Mouse (Mus musculus) olfactory bulb, adult 2 months (tissue): ENCODE results near the gene Wdr62.

Source experiments
- CTCF ChIP-seq: fragments of 200-500 bp; IDR thresholded peaks from 2 replicates; pipeline ENCODE4 v1.5.1; 2012; ENCODE audit warnings: low read depth, mild to moderate bottlenecking, low read length, moderate library complexity; ENCODE audit not compliant: insufficient read depth
- POLR2A ChIP-seq: fragments of 200-500 bp; IDR thresholded peaks from 2 replicates; pipeline ENCODE4 v1.6.1; 2012; ENCODE audit warnings: mild to moderate bottlenecking, low read depth, low read length, moderate library complexity; ENCODE audit not compliant: insufficient read depth

GRCm38 (mm10) chr7:30196171-30196570, 84.0 kb downstream of the Wdr62 start:
- TF ChIP-seq CTCF = no peak
- no peak for TF ChIP-seq POLR2A
